Mouse (Mus musculus) brain, embryonic 14.5 days (tissue): ENCODE results near the gene Coq8a. TPM values are rescaled to one million over a fixed set of nuclear protein-coding genes. Genes with fewer than 3 reads are reported as not detected.
A peak's percentile ranks its signal among the peaks of the same experiment; 100 is the strongest.

ENCODE experiments used
- DNase-seq: peaks from one replicate; pipeline ENCODE4 v3.0.0-alpha.2; 2011; ENCODE audit warnings: low read depth
- CTCF ChIP-seq: fragments of 200-500 bp; IDR thresholded peaks from 2 replicates; pipeline ENCODE4 v1.5.1; 2012; ENCODE audit warnings: inconsistent platforms, mild to moderate bottlenecking, moderate library complexity, borderline replicate concordance; ENCODE audit not compliant: insufficient read depth, insufficient read length; ENCODE audit errors: extremely low read depth
- POLR2A ChIP-seq: fragments of 200-500 bp; IDR thresholded peaks from 2 replicates; pipeline ENCODE4 v1.6.1; 2012; ENCODE audit warnings: mild to moderate bottlenecking, inconsistent platforms, borderline replicate concordance; ENCODE audit not compliant: poor library complexity, insufficient read depth, insufficient read length, severe bottlenecking; ENCODE audit errors: extremely low read depth
- polyA plus RNA-seq: library from polyadenylated mRNA; depleted of rRNA; stranded (reverse); fragments of >200 nt; gene quantifications from 2 replicates; pipeline ENCODE4 v1.2.3, GENCODE M21; 2012

Gene Coq8a
- polyA plus RNA-seq, 1 experiment = 3.2 TPM

- no peak for DNase-seq
- TF ChIP-seq POLR2A (no peak), CTCF (no peak)
These were observed 1.4 kb downstream of the Coq8a start for GRCm38 (mm10) chr1:180197956-180198355.

GRCm38 (mm10) chr1:180196508-180196907 is 2.9 kb downstream of the Coq8a start:
- no peak for TF ChIP-seq POLR2A
- TF ChIP-seq CTCF = no peak
- DNase-seq = no peak

DNA sequence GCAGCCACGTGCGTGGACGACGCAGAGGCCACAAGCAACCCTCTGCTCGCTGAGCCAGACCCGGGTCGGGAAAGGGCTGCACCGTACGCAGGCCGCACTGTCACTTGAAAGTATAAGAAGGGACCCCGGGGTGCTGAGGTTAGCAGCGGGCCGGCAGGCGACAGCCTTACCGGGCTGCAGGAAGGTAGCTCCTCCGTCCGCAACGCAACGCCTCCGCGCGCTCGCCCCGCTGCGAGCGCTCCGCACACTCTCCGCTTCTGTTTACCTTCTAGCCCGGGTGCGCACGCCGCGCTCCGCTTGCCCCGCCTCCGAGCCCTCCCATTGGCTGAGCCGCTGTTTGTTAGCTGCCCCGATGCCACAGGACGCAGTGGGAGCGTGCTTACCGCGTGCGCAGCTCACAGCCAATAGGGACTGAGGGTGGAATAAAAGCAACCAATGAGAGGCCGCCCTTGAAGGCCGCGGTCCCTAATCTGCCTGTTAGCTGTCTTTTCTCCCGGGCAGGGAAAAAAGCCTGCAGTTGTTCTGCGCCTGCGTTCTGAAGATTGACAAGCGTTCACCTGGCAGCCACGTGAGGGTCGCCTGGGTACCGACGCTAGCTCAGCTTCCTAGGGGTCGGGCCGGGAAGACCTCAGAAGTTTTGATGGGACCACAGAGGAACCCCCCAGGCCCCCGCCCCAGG is 3.6 kb downstream of the Coq8a start:
- TF ChIP-seq CTCF (no peak), POLR2A (no peak)
- DNase-seq = peak; percentile 99

- TF ChIP-seq CTCF = no peak
- TF ChIP-seq POLR2A = no peak
- DNase-seq = peak; percentile 14
These were observed 4.5 kb downstream of the Coq8a start for GRCm38 (mm10) chr1:180194781-180195471.

GRCm38 (mm10) chr1:180194048-180194447 is 5.4 kb downstream of the Coq8a start:
- DNase-seq = no peak
- TF ChIP-seq POLR2A = no peak
- TF ChIP-seq CTCF = no peak

DNA sequence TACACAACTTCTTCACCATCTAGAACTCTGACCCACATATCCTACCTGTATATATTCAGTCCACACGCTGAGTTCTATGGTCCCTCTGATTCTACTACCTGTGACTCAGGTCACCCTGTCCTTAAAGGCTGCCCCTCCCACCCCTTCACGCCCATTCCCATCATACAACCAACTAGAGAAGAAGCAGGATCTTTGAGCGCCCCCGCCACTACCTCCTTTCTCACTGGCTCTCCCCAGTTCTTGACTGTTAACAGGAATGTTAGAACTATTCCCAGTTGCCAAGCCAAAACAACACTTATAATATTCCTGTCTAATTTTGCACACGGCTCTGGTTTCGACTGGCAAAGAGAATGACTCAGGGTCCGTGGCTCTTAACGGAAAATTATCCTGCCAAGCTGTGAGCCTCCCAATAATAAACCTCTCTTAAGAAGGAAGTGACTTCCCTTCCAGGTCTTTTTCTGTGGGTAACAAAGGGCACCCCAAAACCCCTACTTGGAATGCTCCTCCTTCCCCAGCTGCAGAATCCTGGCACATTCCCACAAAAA is 5.9 kb downstream of the Coq8a start:
- DNase-seq = no peak
- TF ChIP-seq POLR2A (no peak), CTCF (no peak)

- no peak for DNase-seq
- TF ChIP-seq POLR2A (no peak), CTCF (no peak)
These were observed 6.5 kb downstream of the Coq8a start for GRCm38 (mm10) chr1:180192866-180193265.

- no peak for DNase-seq
- no peak for TF ChIP-seq POLR2A
These were observed 7.7 kb downstream of the Coq8a start for GRCm38 (mm10) chr1:180191651-180192220.

- DNase-seq = no peak
- TF ChIP-seq POLR2A = no peak
- TF ChIP-seq CTCF = no peak
These were observed 8.3 kb downstream of the Coq8a start for GRCm38 (mm10) chr1:180191112-180191511.

GRCm38 (mm10) chr1:180188951-180189350 is 10.5 kb downstream of the Coq8a start:
- DNase-seq = no peak
- TF ChIP-seq CTCF = no peak
- no peak for TF ChIP-seq POLR2A

DNA sequence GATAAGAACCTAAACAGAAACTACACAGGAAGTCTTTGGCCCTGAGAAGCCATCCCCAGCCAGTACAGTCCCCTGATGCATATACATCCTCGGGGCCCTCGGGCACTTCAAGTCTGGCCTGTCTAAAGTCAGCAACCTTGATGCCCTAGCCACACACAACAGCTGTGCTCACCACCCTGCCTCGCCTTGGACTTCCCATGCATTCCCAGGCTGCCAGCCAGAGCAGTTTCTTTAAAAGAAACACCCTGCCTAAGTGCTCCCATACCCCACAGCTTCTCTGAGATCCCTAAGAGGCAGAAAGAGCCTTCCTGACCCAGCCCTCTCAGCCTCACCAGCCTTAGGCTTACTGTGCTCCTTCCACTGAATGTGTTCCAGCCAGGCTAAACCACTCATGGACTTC is 13.0 kb downstream of the Coq8a start:
- DNase-seq = no peak

DNA sequence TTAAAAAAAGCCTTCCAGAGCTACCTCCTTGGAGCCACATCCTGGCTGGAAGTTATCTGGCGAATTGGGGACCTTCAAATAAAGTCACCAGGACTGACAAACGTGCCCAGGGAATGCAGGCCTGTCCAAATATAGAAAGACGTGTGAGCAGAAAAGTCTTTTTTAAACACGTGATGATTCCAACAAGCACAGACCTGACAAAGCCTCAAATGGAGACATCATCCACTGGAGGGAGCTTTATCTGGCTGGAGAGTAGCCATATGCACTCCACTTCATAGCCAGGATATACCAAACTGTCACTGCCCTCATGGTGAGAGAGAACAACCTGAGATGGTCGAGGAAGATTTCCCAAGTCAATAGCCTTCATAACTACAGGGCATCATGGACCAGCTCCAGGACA is 13.5 kb downstream of the Coq8a start:
- no peak for TF ChIP-seq POLR2A
- no peak for DNase-seq

More for the DNA sequence above, 13.0 kb downstream of the Coq8a start:
- TF ChIP-seq CTCF (no peak), POLR2A (no peak)

DNA sequence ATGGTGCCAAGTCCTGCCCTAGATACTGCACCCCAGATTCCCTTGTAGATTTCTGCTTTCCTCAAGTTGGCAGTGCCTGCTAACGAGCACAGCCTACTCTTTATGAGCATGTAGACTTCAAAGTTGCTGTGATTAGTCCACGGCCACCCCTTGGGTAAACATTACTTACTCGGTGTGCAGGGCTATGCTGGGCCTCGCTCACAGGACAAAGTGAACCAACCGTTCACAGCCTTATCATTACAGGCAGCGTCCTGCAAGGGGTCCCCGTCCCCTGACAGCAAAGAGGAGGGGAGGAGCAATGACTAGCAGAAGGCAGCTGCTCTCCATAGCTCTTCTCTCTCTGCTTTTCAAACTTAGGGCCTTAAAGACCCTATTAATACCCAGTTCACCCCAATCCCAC is 14.6 kb downstream of the Coq8a start:
- DNase-seq = no peak
- TF ChIP-seq CTCF = no peak
- TF ChIP-seq POLR2A = no peak

- no peak for TF ChIP-seq CTCF
- TF ChIP-seq POLR2A = no peak
- no peak for DNase-seq
These were observed 15.8 kb downstream of the Coq8a start for GRCm38 (mm10) chr1:180183525-180184159.

DNA sequence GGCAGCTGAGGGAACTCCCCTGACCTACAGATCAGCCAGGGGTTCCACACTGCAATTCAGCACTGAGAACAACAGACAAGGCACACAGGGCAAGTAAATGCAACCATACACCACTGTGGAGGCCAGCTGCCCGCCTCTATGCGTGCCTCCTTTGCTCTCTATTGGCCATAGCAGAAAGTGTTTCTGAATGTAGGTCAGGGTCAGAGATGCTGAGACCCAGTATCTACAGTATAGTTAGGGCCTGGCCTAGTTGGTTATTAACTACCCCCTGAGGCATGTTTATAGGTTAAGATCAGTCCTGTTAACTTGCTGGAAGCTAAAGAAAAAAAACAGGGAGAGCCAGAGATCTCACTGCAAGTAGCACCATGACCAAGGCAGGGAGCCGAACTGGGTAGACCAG is 16.7 kb downstream of the Coq8a start:
- no peak for DNase-seq
- no peak for TF ChIP-seq POLR2A
- no peak for TF ChIP-seq CTCF
